Mouse (Mus musculus): Measurements from ENCODE around the gene Car5a. TPM values are rescaled to one million over a fixed set of nuclear protein-coding genes. Genes with fewer than 3 reads are reported as not detected.

The Car5a gene
- total RNA-seq, 1 experiment: 0.18 TPM

DNA sequence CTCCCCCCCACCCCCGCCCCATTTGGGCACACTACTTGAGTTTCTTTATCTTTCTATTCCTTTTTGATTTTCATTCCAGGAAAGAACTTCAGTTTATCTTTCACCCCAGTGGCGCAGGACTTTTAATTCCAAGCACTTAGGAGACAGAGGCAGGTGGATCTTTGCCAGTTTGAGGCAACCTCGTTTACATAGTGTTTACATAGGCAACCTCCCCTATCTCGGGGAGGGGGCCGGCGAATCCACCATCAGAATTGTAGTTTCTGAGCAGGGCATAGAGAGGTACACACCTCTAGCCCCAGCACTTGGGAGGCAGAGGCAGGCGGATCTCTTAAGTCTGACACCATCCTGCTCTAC lies 6.9 kb upstream of the Car5a start:
- peak overlapping the region; percentile 94 to 96 for H3K4me3 ChIP-seq (ENCODE audit: insufficient read depth in 1 of 2, low read depth in 1 of 2, low read length in 2 of 2, poor library complexity in 1 of 2, severe bottlenecking in 1 of 2)
- no peak for TF ChIP-seq HCFC1 (IDR thresholded peaks at IDR 0.05; ENCODE audit: borderline replicate concordance, insufficient read depth, low read length)
- TF ChIP-seq ZNF384 (IDR thresholded peaks at IDR 0.05; ENCODE audit: low read depth, low read length): no peak
- TF ChIP-seq CHD2 (IDR thresholded peaks at IDR 0.05; ENCODE audit: low read depth, low read length): no peak
- no peak for TF ChIP-seq ZC3H11A (IDR thresholded peaks at IDR 0.05; ENCODE audit: borderline replicate concordance, low read depth, low read length)
- no peak for TF ChIP-seq MAFK (IDR thresholded peaks at IDR 0.05; ENCODE audit: insufficient read depth, low read depth, low read length)
- in situ Hi-C loops (cut with MboI; ENCODE audit: low sequenced_read_pairs in 2 of 2, unreplicated experiment in 2 of 2): no loop called here
- H3K27ac ChIP-seq (ENCODE audit: insufficient read depth, low read depth, low read length, poor library complexity, severe bottlenecking): no peak overlapping the region
- H3K36me3 ChIP-seq (ENCODE audit: control insufficient read depth, insufficient read depth, low read length, poor library complexity, severe bottlenecking): peaks cover 17% of the 10 kb centered on the region
- no peak for DNase-seq (ENCODE audit: low read depth, low spot score)
- H3K9ac ChIP-seq (ENCODE audit: insufficient read depth, low read depth, low read length, poor library complexity, severe bottlenecking): peak overlapping the region; percentile 63
- no peaks in the 10 kb centered on the region for H3K9me3 ChIP-seq (ENCODE audit: control insufficient read depth, insufficient read depth, low read depth, low read length)
- H3K4me1 ChIP-seq (ENCODE audit: control insufficient read depth in 2 of 2, insufficient read depth in 2 of 2, low read length in 2 of 2, poor library complexity in 1 of 2): peaks cover 0 to 37% of the 10 kb centered on the region in 2 experiments; a peak in 2 of 4 replicates

DNA sequence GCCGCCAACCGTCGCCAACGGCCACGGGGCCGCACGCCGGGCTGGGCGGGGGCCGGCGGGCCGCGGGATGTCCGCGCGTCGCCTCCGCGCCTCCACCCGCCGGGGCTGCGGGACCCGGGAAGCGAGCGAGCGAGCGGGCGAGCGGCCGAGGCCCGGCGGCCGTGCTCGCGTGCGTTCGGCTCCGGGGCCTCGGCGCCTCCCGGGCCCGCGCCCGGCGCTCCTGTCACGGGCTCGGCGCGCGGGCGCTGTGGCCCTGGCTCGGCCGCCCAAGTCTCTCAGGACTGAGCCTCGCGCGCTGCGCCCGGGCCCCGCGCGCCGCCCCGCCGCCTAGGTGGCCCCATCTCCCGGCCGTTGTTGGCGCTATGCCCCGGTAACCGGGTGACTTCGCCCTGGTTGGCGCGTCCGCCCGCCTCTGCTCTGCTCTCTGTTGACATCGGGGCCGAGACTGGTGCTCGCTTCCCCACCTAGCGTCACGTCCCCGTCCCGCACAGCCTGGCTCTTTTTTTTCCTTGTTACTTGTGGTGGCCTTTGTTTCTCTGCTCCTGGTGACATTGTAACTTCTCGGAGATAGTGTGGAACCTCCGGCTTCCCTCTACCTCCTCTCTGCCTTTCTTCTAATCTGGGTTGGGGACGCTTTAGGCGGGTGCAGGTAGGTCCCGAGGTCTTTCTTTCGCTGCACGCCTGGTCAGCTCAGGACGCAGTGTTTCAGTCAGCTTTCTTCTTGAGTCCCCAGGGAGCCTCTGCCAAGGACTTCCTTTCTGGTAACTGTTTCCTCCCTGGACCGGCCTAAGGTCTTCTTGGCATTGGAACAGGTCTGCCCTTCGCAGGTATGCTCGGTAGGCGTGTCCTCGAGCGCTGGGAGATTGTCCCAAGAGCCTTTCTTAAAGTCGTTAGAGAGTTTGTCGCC lies 6.3 kb upstream of the Car5a start:
- H3K9ac ChIP-seq (ENCODE audit: insufficient read depth, low read depth, low read length, poor library complexity, severe bottlenecking): peak overlapping the region; percentile 98
- H3K27ac ChIP-seq (ENCODE audit: insufficient read depth, low read depth, low read length, poor library complexity, severe bottlenecking): peak overlapping the region; percentile 84
- TF ChIP-seq CHD2 (IDR thresholded peaks at IDR 0.05; ENCODE audit: low read depth, low read length) (no peak), HCFC1 (IDR thresholded peaks at IDR 0.05; ENCODE audit: borderline replicate concordance, insufficient read depth, low read length) (0 out of 2 replicates have a peak, but pooled peaks have one; percentile 17), MAFK (IDR thresholded peaks at IDR 0.05; ENCODE audit: insufficient read depth, low read depth, low read length) (no peak), ZC3H11A (IDR thresholded peaks at IDR 0.05; ENCODE audit: borderline replicate concordance, low read depth, low read length) (no peak), ZNF384 (IDR thresholded peaks at IDR 0.05; ENCODE audit: low read depth, low read length) (no peak)
- H3K4me1 ChIP-seq (ENCODE audit: control insufficient read depth in 2 of 2, insufficient read depth in 2 of 2, low read length in 2 of 2, poor library complexity in 1 of 2): peaks cover 0 to 37% of the 10 kb centered on the region in 2 experiments; a peak in 2 of 4 replicates
- no peaks in the 10 kb centered on the region for H3K9me3 ChIP-seq (ENCODE audit: control insufficient read depth, insufficient read depth, low read depth, low read length)
- DNase-seq (ENCODE audit: low read depth, low spot score): no peak
- in situ Hi-C loops (cut with MboI; ENCODE audit: low sequenced_read_pairs in 2 of 2, unreplicated experiment in 2 of 2): no loop called here
- H3K36me3 ChIP-seq (ENCODE audit: control insufficient read depth, insufficient read depth, low read length, poor library complexity, severe bottlenecking): peaks cover 17% of the 10 kb centered on the region
- peak overlapping the region; percentile 94 to 96 for H3K4me3 ChIP-seq (ENCODE audit: insufficient read depth in 1 of 2, low read depth in 1 of 2, low read length in 2 of 2, poor library complexity in 1 of 2, severe bottlenecking in 1 of 2)

GRCm38 (mm10) chr8:121949941-121950748 lies 5.4 kb upstream of the Car5a start:
- H3K4me3 ChIP-seq (ENCODE audit: insufficient read depth in 1 of 2, low read depth in 1 of 2, low read length in 2 of 2, poor library complexity in 1 of 2, severe bottlenecking in 1 of 2): peak overlapping the region; percentile 65 to 94
- peak; percentile 97 for DNase-seq (ENCODE audit: low read depth, low spot score)
- peaks cover 0 to 36% of the 10 kb centered on the region in 2 experiments; a peak in 2 of 4 replicates for H3K4me1 ChIP-seq (ENCODE audit: control insufficient read depth in 2 of 2, insufficient read depth in 2 of 2, low read length in 2 of 2, poor library complexity in 1 of 2)
- H3K9ac ChIP-seq (ENCODE audit: insufficient read depth, low read depth, low read length, poor library complexity, severe bottlenecking): peak overlapping the region; percentile 98
- peaks cover 16% of the 10 kb centered on the region for H3K36me3 ChIP-seq (ENCODE audit: control insufficient read depth, insufficient read depth, low read length, poor library complexity, severe bottlenecking)
- peak overlapping the region; percentile 87 for H3K27ac ChIP-seq (ENCODE audit: insufficient read depth, low read depth, low read length, poor library complexity, severe bottlenecking)
- in situ Hi-C loops (cut with MboI; ENCODE audit: low sequenced_read_pairs in 2 of 2, unreplicated experiment in 2 of 2): no loop called here
- TF ChIP-seq HCFC1 (IDR thresholded peaks at IDR 0.05; ENCODE audit: borderline replicate concordance, insufficient read depth, low read length) (peak; percentile 100), ZNF384 (IDR thresholded peaks at IDR 0.05; ENCODE audit: low read depth, low read length) (no peak), CHD2 (IDR thresholded peaks at IDR 0.05; ENCODE audit: low read depth, low read length) (peak; percentile 97), MAFK (IDR thresholded peaks at IDR 0.05; ENCODE audit: insufficient read depth, low read depth, low read length) (no peak), ZC3H11A (IDR thresholded peaks at IDR 0.05; ENCODE audit: borderline replicate concordance, low read depth, low read length) (no peak)
- no peaks in the 10 kb centered on the region for H3K9me3 ChIP-seq (ENCODE audit: control insufficient read depth, insufficient read depth, low read depth, low read length)

DNA sequence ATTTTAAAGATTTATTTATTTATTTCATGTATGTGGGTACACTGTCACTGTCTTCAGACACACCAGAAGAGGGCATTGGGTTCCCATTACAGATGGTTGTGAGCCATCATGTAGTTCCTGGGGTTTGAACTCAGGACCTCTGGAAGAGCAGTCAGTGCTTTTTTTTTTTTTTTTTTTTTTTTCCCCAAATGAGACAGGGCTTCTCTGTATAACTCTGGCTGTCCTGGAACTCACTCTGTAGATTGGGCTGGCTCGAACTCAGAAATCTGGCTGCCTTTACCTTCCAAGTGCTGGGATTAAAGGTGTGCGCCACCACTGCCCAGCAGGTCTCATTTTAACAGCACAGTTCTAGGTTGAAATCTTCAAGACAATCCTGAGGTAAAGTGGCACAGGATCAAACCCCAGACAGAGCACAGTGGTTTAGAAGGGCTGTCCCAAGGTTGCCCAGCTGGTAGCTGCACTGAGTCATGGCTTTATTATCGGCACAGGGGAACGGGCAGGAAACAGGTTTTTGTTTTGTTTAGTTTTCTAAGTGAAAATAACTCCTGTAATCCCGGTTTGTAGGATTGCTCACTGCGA lies 4.6 kb upstream of the Car5a start, which contains the start of gene Banp:
Gene Banp, plus strand, starts transcription at position 529 of the 579 bp plus-strand sequence.
- H3K4me1 ChIP-seq (ENCODE audit: control insufficient read depth in 2 of 2, insufficient read depth in 2 of 2, low read length in 2 of 2, poor library complexity in 1 of 2): peaks cover 0 to 28% of the 10 kb centered on the region in 2 experiments; a peak in 2 of 4 replicates
- in situ Hi-C loops (cut with MboI; ENCODE audit: low sequenced_read_pairs in 2 of 2, unreplicated experiment in 2 of 2): no loop called here

More for the DNA sequence above, 4.6 kb upstream of the Car5a start, which contains the start of gene Banp:
- no peak for DNase-seq (ENCODE audit: low read depth, low spot score)
- peak within 1 kb of the TSS; percentile 65 to 94 for H3K4me3 ChIP-seq (ENCODE audit: insufficient read depth in 1 of 2, low read depth in 1 of 2, low read length in 2 of 2, poor library complexity in 1 of 2, severe bottlenecking in 1 of 2)
- peak within 1 kb of the TSS; percentile 98 for H3K9ac ChIP-seq (ENCODE audit: insufficient read depth, low read depth, low read length, poor library complexity, severe bottlenecking)
- H3K9me3 ChIP-seq (ENCODE audit: control insufficient read depth, insufficient read depth, low read depth, low read length): no peaks in the 10 kb centered on the region
- TF ChIP-seq ZC3H11A (IDR thresholded peaks at IDR 0.05; ENCODE audit: borderline replicate concordance, low read depth, low read length) (no peak), CHD2 (IDR thresholded peaks at IDR 0.05; ENCODE audit: low read depth, low read length) (no peak), MAFK (IDR thresholded peaks at IDR 0.05; ENCODE audit: insufficient read depth, low read depth, low read length) (no peak), HCFC1 (IDR thresholded peaks at IDR 0.05; ENCODE audit: borderline replicate concordance, insufficient read depth, low read length) (no peak), ZNF384 (IDR thresholded peaks at IDR 0.05; ENCODE audit: low read depth, low read length) (peak; percentile 55; the same call in 1 of the 2 replicates)
- peak within 1 kb of the TSS; percentile 87 for H3K27ac ChIP-seq (ENCODE audit: insufficient read depth, low read depth, low read length, poor library complexity, severe bottlenecking)
- H3K36me3 ChIP-seq (ENCODE audit: control insufficient read depth, insufficient read depth, low read length, poor library complexity, severe bottlenecking): peaks cover 9% of the 10 kb centered on the region
